ENCODE assay signal across 13 mouse cellular contexts in genomic region chr16:77405181-77405818, GRCm38 (mm10).
DNase-seq lines count a peak whose midpoint lies in the region; ATAC-seq and TF ChIP-seq lines count a peak whose summit lies in the region.
"Had no signal": no experiment of that assay in that cellular context is flagged by ENCODE, and none has a peak within 500 bp of the region (broad histone marks: within the 10 kb centered on the region; RNA-seq: fewer than 3 reads in every experiment).

No protein-coding gene starts in this region.

- TF ChIP-seq CTCF in liver, embryonic 14.5 days (IDR thresholded peaks at IDR 0.05; ENCODE audit: low read depth) = no peak

- H3K9me3 ChIP-seq in neural tube, embryonic 11.5 days (ENCODE audit: control insufficient read depth, low read length) = no peaks in the 10 kb centered on the region
- no peaks in the 10 kb centered on the region for H3K9me3 ChIP-seq in hindbrain, embryonic 12.5 days (replicated peaks)
- no peaks in the 10 kb centered on the region for H3K9me3 ChIP-seq in liver, embryonic 14.5 days (ENCODE audit: control insufficient read depth, low read length)
- H3K9me3 ChIP-seq in neural tube, embryonic 15.5 days (replicated peaks) = no peaks in the 10 kb centered on the region
- H3K9me3 ChIP-seq: megakaryocyte, embryonic 14.5 days had no signal

- no peak for TF ChIP-seq EP300 in liver, embryonic 14.5 days (IDR thresholded peaks at IDR 0.05; ENCODE audit: low read depth)

- peak overlapping the region; percentile 27; the same call in 1 of the 2 replicates for H3K4me2 ChIP-seq in neural tube, embryonic 11.5 days (ENCODE audit: low read depth)
- peak overlapping the region; percentile 43 for H3K4me2 ChIP-seq in hindbrain, embryonic 12.5 days (replicated peaks)
- peak overlapping the region; percentile 18 for H3K4me2 ChIP-seq in liver, embryonic 14.5 days (ENCODE audit: low read depth)
- peak overlapping the region; percentile 38 for H3K4me2 ChIP-seq in neural tube, embryonic 15.5 days

- peak; percentile 51 for DNase-seq in neural tube, embryonic 11.5 days (ENCODE audit: low spot score)
- DNase-seq in neural tube, embryonic 10.5 days (ENCODE audit: extremely low spot score, low spot score) = no peak
- DNase-seq in liver, embryonic 14.5 days (ENCODE audit: low read depth in 3 of 3, low spot score in 3 of 3) = peak in 1 of 3 experiments; percentile 18
- no peak for DNase-seq in spleen, postnatal 36 days (ENCODE audit: low spot score in 2 of 2)
- DNase-seq in layer of hippocampus, adult 9-10 months (ENCODE audit: low spot score) = no peak
- DNase-seq in frontal cortex, adult 2 months (ENCODE audit: extremely low spot score in 1 of 2, low spot score in 1 of 2) = no peak
- DNase-seq: thymus, adult 18-20 months had no signal

- no peak overlapping the region for H3K4me3 ChIP-seq in neural tube, embryonic 11.5 days (ENCODE audit: low read depth, low read length)
- no peak overlapping the region for H3K4me3 ChIP-seq in hindbrain, embryonic 12.5 days
- H3K4me3 ChIP-seq in liver, embryonic 14.5 days (ENCODE audit: insufficient read depth in 1 of 2, low read depth in 2 of 2, low read length in 2 of 2) = no peak overlapping the region
- no peak overlapping the region for H3K4me3 ChIP-seq in neural tube, embryonic 15.5 days (replicated peaks)
- H3K4me3 ChIP-seq: left cerebral cortex, adult 2 months; megakaryocyte, embryonic 14.5 days had no signal

- H3K4me1 ChIP-seq in neural tube, embryonic 11.5 days (ENCODE audit: control insufficient read depth, insufficient read depth, low read length) = peaks cover 49% of the 10 kb centered on the region
- peaks cover 51% of the 10 kb centered on the region for H3K4me1 ChIP-seq in hindbrain, embryonic 12.5 days
- 0 out of 4 replicates have a peak, but pooled peaks cover 0 to 2% of the 10 kb centered on the region in 2 experiments for H3K4me1 ChIP-seq in liver, embryonic 14.5 days (replicated peaks; ENCODE audit: control insufficient read depth in 2 of 2, insufficient read depth in 2 of 2, low read length in 1 of 2)
- H3K4me1 ChIP-seq in neural tube, embryonic 15.5 days = peaks cover 45% of the 10 kb centered on the region
- H3K4me1 ChIP-seq: megakaryocyte, embryonic 14.5 days had no signal

- 35% methylated on average over 8 of the region's 8 CpGs for WGBS in neural tube, embryonic 11.5 days
- WGBS in hindbrain, embryonic 12.5 days = 18% methylated on average over 8 of the region's 8 CpGs
- 57% methylated on average over 8 of the region's 8 CpGs for WGBS in liver, embryonic 14.5 days (ENCODE audit: insufficient replicate concordance)
- WGBS in neural tube, embryonic 15.5 days = 18% methylated on average over 8 of the region's 8 CpGs

- no peak overlapping the region; the same call in 1 of the 2 replicates for H3K9ac ChIP-seq in neural tube, embryonic 11.5 days (ENCODE audit: low read length)
- peak overlapping the region; percentile 32; the same call in 1 of the 2 replicates for H3K9ac ChIP-seq in hindbrain, embryonic 12.5 days
- H3K9ac ChIP-seq in liver, embryonic 14.5 days (replicated peaks) = no peak overlapping the region
- H3K9ac ChIP-seq in neural tube, embryonic 15.5 days (replicated peaks) = no peak overlapping the region

- H3K27me3 ChIP-seq in neural tube, embryonic 11.5 days (ENCODE audit: control insufficient read depth, insufficient read depth, low read length) = no peaks in the 10 kb centered on the region
- H3K27me3 ChIP-seq in hindbrain, embryonic 12.5 days = no peaks in the 10 kb centered on the region
- H3K27me3 ChIP-seq in liver, embryonic 14.5 days (ENCODE audit: control insufficient read depth, insufficient read depth, low read length) = no peaks in the 10 kb centered on the region
- no peaks in the 10 kb centered on the region for H3K27me3 ChIP-seq in neural tube, embryonic 15.5 days (replicated peaks)
- H3K27me3 ChIP-seq: megakaryocyte, embryonic 14.5 days had no signal

- no peaks in the 10 kb centered on the region for H3K36me3 ChIP-seq in neural tube, embryonic 11.5 days (ENCODE audit: control insufficient read depth, insufficient read depth, low read length)
- H3K36me3 ChIP-seq in hindbrain, embryonic 12.5 days = no peaks in the 10 kb centered on the region
- H3K36me3 ChIP-seq in liver, embryonic 14.5 days (replicated peaks; ENCODE audit: control insufficient read depth, insufficient read depth, low read depth) = no peaks in the 10 kb centered on the region
- no peaks in the 10 kb centered on the region for H3K36me3 ChIP-seq in neural tube, embryonic 15.5 days

- H3K27ac ChIP-seq in neural tube, embryonic 11.5 days (ENCODE audit: low read depth, low read length) = peak overlapping the region; percentile 91
- peak overlapping the region; percentile 92 for H3K27ac ChIP-seq in hindbrain, embryonic 12.5 days
- no peak overlapping the region for H3K27ac ChIP-seq in liver, embryonic 14.5 days
- peak overlapping the region; percentile 72 for H3K27ac ChIP-seq in neural tube, embryonic 15.5 days (replicated peaks)
- H3K27ac ChIP-seq: left cerebral cortex, adult 2 months had no signal

- peak; percentile 53 for ATAC-seq in neural tube, embryonic 11.5 days (ENCODE audit: insufficient read depth, low FRiP score, low TSS enrichment)
- peak; percentile 71 for ATAC-seq in hindbrain, embryonic 12.5 days (ENCODE audit: low FRiP score)
- ATAC-seq in liver, embryonic 14.5 days (ENCODE audit: insufficient read depth) = peak; percentile 66; the same call in 1 of the 2 replicates
- ATAC-seq in neural tube, embryonic 15.5 days (ENCODE audit: low FRiP score) = peak; percentile 35; the same call in 1 of the 2 replicates
- ATAC-seq: CD4-positive, CD25-positive, alpha-beta regulatory T cell, adult 4 months; intestine, postnatal 0 days had no signal
